Mouse (Mus musculus) CH12.LX (cell line): ENCODE results near the gene Cped1. TPM values are rescaled to one million over a fixed set of nuclear protein-coding genes. Genes with fewer than 3 reads are reported as not detected.

Experiments
- DNase-seq: peaks from one replicate; pipeline ENCODE4 v3.0.0-alpha.2; 2013; ENCODE audit errors: extremely low read depth
- H3K27ac ChIP-seq: 2 replicates; pipeline ENCODE4 v1.5.1; 2012; ENCODE audit warnings: low read depth, mild to moderate bottlenecking, control low read depth, moderate library complexity; ENCODE audit not compliant: insufficient read depth
- H3K27me3 ChIP-seq: replicated peaks from 2 replicates; pipeline ENCODE3; 2012; ENCODE audit warnings: inconsistent platforms
- H3K36me3 ChIP-seq, 2 experiments: replicated peaks in 1 of 2; 2 replicates each; pipeline versions ENCODE3 to v1.6.1; 2012; ENCODE audit warnings: inconsistent platforms in 1 of 2, low read length in 1 of 2, mild to moderate bottlenecking in 1 of 2, mixed read lengths in 1 of 2, moderate library complexity in 1 of 2; ENCODE audit not compliant: control insufficient read depth in 1 of 2, insufficient read depth in 1 of 2
- H3K4me1 ChIP-seq, 2 experiments: 2 replicates each; pipeline ENCODE4 v1.6.1; 2012; ENCODE audit warnings: inconsistent platforms in 1 of 2, moderate library complexity in 1 of 2; ENCODE audit not compliant: insufficient read depth in 2 of 2, control insufficient read depth in 1 of 2
- H3K4me2 ChIP-seq: 2 replicates; pipeline ENCODE4 v1.6.1; 2012; ENCODE audit warnings: low read depth, mild to moderate bottlenecking, control low read depth; ENCODE audit not compliant: poor library complexity, insufficient read depth, severe bottlenecking
- H3K4me3 ChIP-seq, 3 experiments: fragments of 150-350 bp in 1 of 3; sonication (generic) in 1 of 3; replicated peaks in 1 of 3; 2 replicates each; pipeline versions ENCODE3 to v1.5.1; 2011 to 2012; ENCODE audit warnings: low read depth in 2 of 3, low read length in 2 of 3, mild to moderate bottlenecking in 2 of 3, moderate library complexity in 2 of 3, control low read depth in 1 of 3, improper control_type of control experiment in 1 of 3, inconsistent platforms in 1 of 3, mixed read lengths in 1 of 3; ENCODE audit not compliant: poor library complexity in 1 of 3
- H3K79me2 ChIP-seq: replicated peaks from 2 replicates; pipeline ENCODE4 v1.6.1; 2012; ENCODE audit warnings: mild to moderate bottlenecking, moderate library complexity; ENCODE audit not compliant: control insufficient read depth, poor library complexity, insufficient read depth, severe bottlenecking; ENCODE audit errors: extremely low read depth
- H3K9ac ChIP-seq: 2 replicates; pipeline ENCODE4 v1.6.1; 2012; ENCODE audit warnings: low read depth, mild to moderate bottlenecking, control low read depth, moderate library complexity; ENCODE audit not compliant: insufficient read depth
- H3K9me3 ChIP-seq: replicated peaks from 2 replicates; pipeline ENCODE3; 2012; ENCODE audit warnings: low read length, inconsistent platforms, mixed read lengths
- CHD1 ChIP-seq: IDR thresholded peaks from 2 replicates; pipeline ENCODE4 v1.6.1; 2012; ENCODE audit warnings: low read depth, low read length, improper control_type of control experiment, inconsistent platforms
- CHD2 ChIP-seq: IDR thresholded peaks from 2 replicates; pipeline ENCODE4 v1.6.1; 2011; ENCODE audit warnings: low read length, improper control_type of control experiment
- CTCF ChIP-seq, 2 experiments: IDR thresholded peaks in 1 of 2; conservative IDR thresholded peaks in 1 of 2; 2 replicates each; pipeline ENCODE4 v1.5.1; 2011 to 2012; ENCODE audit warnings: low read depth in 2 of 2, low read length in 2 of 2, improper control_type of control experiment in 1 of 2, inconsistent platforms in 1 of 2, mild to moderate bottlenecking in 1 of 2, moderate library complexity in 1 of 2
- ETS1 ChIP-seq: conservative IDR thresholded peaks from 2 replicates; pipeline ENCODE4 v1.6.1; 2012; ENCODE audit warnings: low read depth, mild to moderate bottlenecking, inconsistent platforms, low read length, improper control_type of control experiment, moderate library complexity
- IRF4 ChIP-seq: IDR thresholded peaks from 2 replicates; pipeline ENCODE4 v1.6.1; 2014; ENCODE audit warnings: low read depth, mild to moderate bottlenecking, inconsistent platforms, low read length, improper control_type of control experiment
- JUND ChIP-seq: conservative IDR thresholded peaks from 2 replicates; pipeline ENCODE4 v1.6.1; 2011; ENCODE audit warnings: low read depth, low read length, improper control_type of control experiment
- KAT2A ChIP-seq: IDR thresholded peaks from 2 replicates; pipeline ENCODE4 v1.6.1; 2012; ENCODE audit warnings: low read length, improper control_type of control experiment, inconsistent platforms; ENCODE audit not compliant: insufficient replicate concordance
- MAZ ChIP-seq: IDR thresholded peaks from 2 replicates; pipeline ENCODE4 v1.6.1; 2012; ENCODE audit warnings: low read depth, mild to moderate bottlenecking, inconsistent platforms, low read length, improper control_type of control experiment, moderate library complexity
- MXI1 ChIP-seq: IDR thresholded peaks from 2 replicates; pipeline ENCODE4 v1.6.1; 2011; ENCODE audit warnings: mild to moderate bottlenecking, low read depth, low read length, improper control_type of control experiment
- MYC ChIP-seq: IDR thresholded peaks from 2 replicates; pipeline ENCODE4 v1.6.1; 2011; ENCODE audit warnings: low read depth, mild to moderate bottlenecking, improper control_type of control experiment, low read length
- PAX5 ChIP-seq: IDR thresholded peaks from 2 replicates; pipeline ENCODE4 v1.6.1; 2012; ENCODE audit warnings: low read length, inconsistent platforms, mixed read lengths
- POLR2A ChIP-seq: IDR thresholded peaks from 2 replicates; pipeline ENCODE4 v1.6.1; 2011; ENCODE audit warnings: low read depth, mild to moderate bottlenecking, improper control_type of control experiment, low read length
- POLR2AphosphoS2 ChIP-seq: IDR thresholded peaks from 2 replicates; pipeline ENCODE4 v1.6.1; 2011; ENCODE audit warnings: low read depth, low read length, improper control_type of control experiment
- RCOR1 ChIP-seq: conservative IDR thresholded peaks from 2 replicates; pipeline ENCODE4 v1.6.1; 2012; ENCODE audit warnings: low read depth, mild to moderate bottlenecking, inconsistent platforms, low read length, improper control_type of control experiment
- SIN3A ChIP-seq: IDR thresholded peaks from 2 replicates; pipeline ENCODE4 v1.6.1; 2012; ENCODE audit warnings: low read length, improper control_type of control experiment, inconsistent platforms
- SMC3 ChIP-seq: IDR thresholded peaks from 2 replicates; pipeline ENCODE4 v1.6.1; 2011; ENCODE audit warnings: low read depth, low read length, improper control_type of control experiment
- UBTF ChIP-seq: IDR thresholded peaks from 2 replicates; pipeline ENCODE4 v1.6.1; 2012; ENCODE audit warnings: low read depth, mild to moderate bottlenecking, inconsistent platforms, low read length, improper control_type of control experiment, moderate library complexity
- USF1 ChIP-seq: IDR thresholded peaks from 2 replicates; pipeline ENCODE4 v1.6.1; 2014; ENCODE audit warnings: low read depth, mild to moderate bottlenecking, inconsistent platforms, low read length, improper control_type of control experiment
- ZC3H11A ChIP-seq: IDR thresholded peaks from 2 replicates; pipeline ENCODE4 v1.6.1; 2012; ENCODE audit warnings: low read depth, mild to moderate bottlenecking, inconsistent platforms, low read length, improper control_type of control experiment
- ZKSCAN1 ChIP-seq: IDR thresholded peaks from 2 replicates; pipeline ENCODE4 v1.6.1; 2012; ENCODE audit warnings: low read depth, inconsistent platforms, low read length, improper control_type of control experiment, borderline replicate concordance
- dilution Hi-C: fragments of 300-500 bp; cut with MboI; formaldehyde crosslinking; loops from 2 replicates; pipeline ENCODE4 v1.14.3; 2020; ENCODE audit warnings: low sequenced_read_pairs; ENCODE audit not compliant: extremely low pct_unique_long_range_greater_than_20kb, extremely low pct_ligation_motif_present
- in situ Hi-C: fragments of 300-500 bp; cut with MboI; formaldehyde crosslinking; loops from 3 replicates; pipeline ENCODE4 v1.14.3; 2019; ENCODE audit warnings: low sequenced_read_pairs, low pct_ligation_motif_present, low pct_unique_long_range_greater_than_20kb, mixed read lengths
- polyA plus RNA-seq: library from polyadenylated mRNA; unstranded; fragments of >175 nt; gene quantifications from 2 replicates; pipeline ENCODE4 v1.2.1, GENCODE M21; 2012; ENCODE audit warnings: low read depth; ENCODE audit not compliant: insufficient read length
- total RNA-seq, 2 experiments: library from RNA; depleted of rRNA; stranded (reverse); fragments of 300-350 nt in 1 of 2; fragments of >200 nt in 1 of 2; gene quantifications; 2 replicates each; pipeline ENCODE4 v1.2.3; 2012 to 2014

The Cped1 gene
- total and polyA plus RNA-seq, 3 experiments: 0.51 to 6.8 (median 1.1) TPM

GRCm38 (mm10) chr6:22051526-22051925 is 65.8 kb downstream of the Cped1 start:
- TF ChIP-seq POLR2A (no peak), POLR2AphosphoS2 (no peak), ZC3H11A (no peak), RCOR1 (no peak), KAT2A (no peak), PAX5 (no peak), CTCF (conservative IDR thresholded peaks at IDR 0.05 in 1 of 2, IDR thresholded peaks at IDR 0.05 in 1 of 2; ENCODE audit: low read depth in 2 of 2, low read length in 2 of 2) (no peak), SIN3A (no peak), CHD2 (no peak), UBTF (no peak)
- Histone ChIP-seq H3K4me1 (no peaks in the 10 kb centered on the region), H3K4me3 (no peak overlapping the region), H3K27ac (no peak overlapping the region), H3K9ac (no peak overlapping the region), H3K9me3 (no peaks in the 10 kb centered on the region), H3K79me2 (no peaks in the 10 kb centered on the region), H3K27me3 (no peaks in the 10 kb centered on the region), H3K36me3 (no peaks in the 10 kb centered on the region), H3K4me2 (no peak overlapping the region)
- in situ Hi-C loops (no loop called here), dilution Hi-C loops (no loop called here)
- no peak for DNase-seq

- Histone ChIP-seq H3K27ac (no peak overlapping the region), H3K4me2 (no peak overlapping the region), H3K27me3 (no peaks in the 10 kb centered on the region), H3K9me3 (no peaks in the 10 kb centered on the region), H3K79me2 (no peaks in the 10 kb centered on the region), H3K4me1 (no peaks in the 10 kb centered on the region), H3K4me3 (no peak overlapping the region), H3K9ac (no peak overlapping the region), H3K36me3 (no peaks in the 10 kb centered on the region)
- in situ Hi-C loops (no loop called here), dilution Hi-C loops (no loop called here)
- DNase-seq: no peak
- TF ChIP-seq SMC3 (no peak), MYC (no peak), IRF4 (no peak), ETS1 (no peak), JUND (no peak), CHD1 (no peak), USF1 (no peak), ZKSCAN1 (no peak), POLR2AphosphoS2 (no peak), MXI1 (no peak), MAZ (no peak)
Measured at GRCm38 (mm10) chr6:22053014-22053413, 67.3 kb downstream of the Cped1 start.
